Mouse (Mus musculus) forebrain, embryonic 12.5 days (tissue): ENCODE results near the gene Ackr4. TPM values are rescaled to one million over a fixed set of nuclear protein-coding genes. Genes with fewer than 3 reads are reported as not detected.

Experiments
- ATAC-seq: fragments of 200-750 bp; cut with Nextera tagmentation; 2 replicates; pipeline ENCODE4 v1.8.0; 2017; ENCODE audit warnings: moderate TSS enrichment; ENCODE audit not compliant: low FRiP score
- H3K27ac ChIP-seq: fragments of 300-500 bp; sonication (generic); 2 replicates; pipeline ENCODE4 v1.5.1; 2016; ENCODE audit warnings: mild to moderate bottlenecking
- H3K27me3 ChIP-seq: fragments of 300-500 bp; sonication (generic); 2 replicates; pipeline ENCODE4 v1.6.1; 2016; ENCODE audit warnings: mild to moderate bottlenecking
- H3K36me3 ChIP-seq: fragments of 300-500 bp; sonication (generic); replicated peaks from 2 replicates; pipeline ENCODE4 v1.6.1; 2016; ENCODE audit warnings: mild to moderate bottlenecking
- H3K4me1 ChIP-seq: fragments of 300-500 bp; sonication (generic); 2 replicates; pipeline ENCODE4 v1.6.1; 2016
- H3K4me2 ChIP-seq: fragments of 300-500 bp; sonication (generic); 2 replicates; pipeline ENCODE4 v1.6.1; 2016; ENCODE audit warnings: mild to moderate bottlenecking, moderate library complexity
- H3K4me3 ChIP-seq: fragments of 300-500 bp; sonication (generic); replicated peaks from 2 replicates; pipeline ENCODE4 v1.5.1; 2016; ENCODE audit warnings: mild to moderate bottlenecking
- H3K9ac ChIP-seq: fragments of 300-500 bp; sonication (generic); 2 replicates; pipeline ENCODE4 v1.6.1; 2016; ENCODE audit warnings: mild to moderate bottlenecking
- H3K9me3 ChIP-seq: fragments of 300-500 bp; sonication (generic); 2 replicates; pipeline ENCODE4 v1.6.1; 2016
- WGBS: fragments of 180-500 bp; shearing (Covaris S2); methylation state at CpG from one replicate; pipeline ENCODE4 v1.1.7; 2016; 5-methylcytosine and 5-hydroxymethylcytosine counted together
- polyA plus RNA-seq: library from polyadenylated mRNA; unstranded; fragments of >200 nt; fragmentation: Nextera tagmentation; extraction: Ambion mirVana; gene quantifications from 2 replicates; pipeline ENCODE4 v1.2.1, GENCODE M21; 2016

The Ackr4 gene
- 0.21 and 0.63 TPM in 2 replicates for polyA plus RNA-seq

DNA sequence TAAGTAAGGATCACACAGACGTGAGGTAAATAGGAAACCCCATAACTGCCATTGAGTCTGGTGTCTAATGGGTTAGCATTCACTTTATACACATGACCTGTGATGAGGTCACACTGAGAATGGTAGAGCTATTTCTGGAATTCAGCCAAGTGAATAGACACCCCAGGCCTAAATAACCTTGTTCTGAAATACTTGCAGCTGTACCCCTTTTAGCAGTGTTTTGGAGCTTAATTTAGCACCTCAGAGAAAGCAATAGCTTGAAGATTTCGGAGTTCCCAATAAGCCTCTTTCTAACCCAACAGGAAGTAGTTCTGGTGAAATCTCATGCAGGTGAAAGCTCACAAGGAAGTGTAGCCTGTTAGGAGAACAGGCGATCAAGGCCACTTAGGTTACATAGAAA lies at the start of gene Ackr4:
Gene Ackr4 (minus strand): TSS at position 101 of the 400 bp plus-strand sequence.
- H3K36me3 ChIP-seq = no peaks in the 10 kb centered on the region
- H3K4me3 ChIP-seq = no peak within 1 kb of the TSS
- H3K27ac ChIP-seq = peak within 1 kb of the TSS; percentile 22; the same call in 1 of the 2 replicates
- H3K9me3 ChIP-seq = no peaks in the 10 kb centered on the region
- H3K27me3 ChIP-seq = no peaks in the 10 kb centered on the region
- no peak within 1 kb of the TSS for H3K4me2 ChIP-seq
- 68% methylated on average over 3 of the region's 3 CpGs for WGBS
- peaks cover 24% of the 10 kb centered on the region for H3K4me1 ChIP-seq
- ATAC-seq = no peak
- no peak within 1 kb of the TSS for H3K9ac ChIP-seq

DNA sequence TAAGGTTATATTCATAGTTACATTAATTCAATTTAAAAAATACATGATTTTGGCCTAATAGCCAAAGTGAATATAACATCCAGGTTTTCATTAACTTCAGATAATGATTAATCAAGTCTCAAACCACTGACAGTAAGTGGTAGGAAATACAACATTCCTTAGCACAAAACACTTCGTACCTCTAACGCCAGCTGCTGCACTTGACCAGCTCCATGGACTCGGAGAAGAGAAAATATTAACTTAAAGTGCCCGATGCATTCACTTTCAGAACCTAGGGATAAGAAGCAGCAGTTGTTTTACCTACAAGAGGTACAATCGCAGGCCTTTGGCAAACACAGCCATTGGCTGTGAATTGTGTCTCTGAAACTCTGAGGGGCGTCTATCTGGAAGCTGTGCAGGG lies 45.6 kb upstream of the Ackr4 start:
- no peaks in the 10 kb centered on the region for H3K4me1 ChIP-seq

GRCm38 (mm10) chr9:104171651-104172050 lies 44.9 kb upstream of the Ackr4 start:
- no peak for ATAC-seq
- no peak overlapping the region for H3K9ac ChIP-seq
- H3K27me3 ChIP-seq = no peaks in the 10 kb centered on the region
- no peak overlapping the region for H3K27ac ChIP-seq
- H3K36me3 ChIP-seq = peaks cover 74% of the 10 kb centered on the region
- WGBS = 90% methylated on average over 6 of the region's 6 CpGs
- no peak overlapping the region for H3K4me2 ChIP-seq
- H3K4me1 ChIP-seq = no peaks in the 10 kb centered on the region
- H3K4me3 ChIP-seq = no peak overlapping the region
- H3K9me3 ChIP-seq = no peaks in the 10 kb centered on the region

More for the DNA sequence above, 45.6 kb upstream of the Ackr4 start:
- ATAC-seq = no peak
- 97% methylated on average over 6 of the region's 6 CpGs for WGBS
- Histone ChIP-seq H3K36me3 (peaks cover 73% of the 10 kb centered on the region), H3K9ac (no peak overlapping the region), H3K9me3 (no peaks in the 10 kb centered on the region), H3K27ac (no peak overlapping the region), H3K27me3 (no peaks in the 10 kb centered on the region), H3K4me2 (no peak overlapping the region), H3K4me3 (no peak overlapping the region)

- H3K4me3 ChIP-seq = no peak overlapping the region
- WGBS = 95% methylated on average over 10 of the region's 10 CpGs
- no peaks in the 10 kb centered on the region for H3K27me3 ChIP-seq
- no peak overlapping the region for H3K9ac ChIP-seq
- no peak overlapping the region for H3K27ac ChIP-seq
- ATAC-seq = no peak
- H3K4me1 ChIP-seq = no peaks in the 10 kb centered on the region
- no peaks in the 10 kb centered on the region for H3K9me3 ChIP-seq
- H3K4me2 ChIP-seq = no peak overlapping the region
- peaks cover 74% of the 10 kb centered on the region for H3K36me3 ChIP-seq
Measured at GRCm38 (mm10) chr9:104169986-104170385, 43.3 kb upstream of the Ackr4 start.

- H3K27ac ChIP-seq = no peak overlapping the region
- no peaks in the 10 kb centered on the region for H3K27me3 ChIP-seq
- ATAC-seq = no peak
- H3K4me1 ChIP-seq = no peaks in the 10 kb centered on the region
- no peak overlapping the region for H3K4me2 ChIP-seq
- no peak overlapping the region for H3K9ac ChIP-seq
- H3K4me3 ChIP-seq = no peak overlapping the region
- no peaks in the 10 kb centered on the region for H3K9me3 ChIP-seq
- peaks cover 84% of the 10 kb centered on the region for H3K36me3 ChIP-seq
- WGBS = 94% methylated on average over 5 of the region's 5 CpGs
Measured at GRCm38 (mm10) chr9:104165926-104166325, 39.2 kb upstream of the Ackr4 start.

DNA sequence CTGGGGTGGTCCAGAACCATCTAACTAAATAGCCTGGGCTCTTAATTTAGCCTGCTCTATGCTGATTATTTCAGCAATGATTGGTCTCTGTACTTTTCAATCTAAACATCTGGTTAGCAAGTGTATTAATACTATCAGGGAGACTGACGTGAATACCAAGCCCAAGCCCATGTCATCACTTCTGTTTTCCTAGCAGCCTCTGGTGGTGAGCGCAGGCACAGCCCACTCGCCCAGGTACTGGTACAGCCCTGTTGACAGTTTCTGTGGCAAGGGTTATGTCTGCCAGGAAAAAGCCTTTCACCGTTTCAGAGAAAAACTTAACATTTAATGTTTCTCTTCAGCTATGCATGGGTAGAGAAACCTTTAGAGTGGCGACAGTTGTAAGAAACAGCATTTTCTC lies 37.5 kb upstream of the Ackr4 start:
- WGBS = 89% methylated on average over 5 of the region's 5 CpGs
- ATAC-seq = no peak
- Histone ChIP-seq H3K27me3 (no peaks in the 10 kb centered on the region), H3K27ac (no peak overlapping the region), H3K4me1 (no peaks in the 10 kb centered on the region), H3K9ac (no peak overlapping the region), H3K4me2 (no peak overlapping the region), H3K36me3 (peaks cover 89% of the 10 kb centered on the region), H3K4me3 (no peak overlapping the region), H3K9me3 (no peaks in the 10 kb centered on the region)

DNA sequence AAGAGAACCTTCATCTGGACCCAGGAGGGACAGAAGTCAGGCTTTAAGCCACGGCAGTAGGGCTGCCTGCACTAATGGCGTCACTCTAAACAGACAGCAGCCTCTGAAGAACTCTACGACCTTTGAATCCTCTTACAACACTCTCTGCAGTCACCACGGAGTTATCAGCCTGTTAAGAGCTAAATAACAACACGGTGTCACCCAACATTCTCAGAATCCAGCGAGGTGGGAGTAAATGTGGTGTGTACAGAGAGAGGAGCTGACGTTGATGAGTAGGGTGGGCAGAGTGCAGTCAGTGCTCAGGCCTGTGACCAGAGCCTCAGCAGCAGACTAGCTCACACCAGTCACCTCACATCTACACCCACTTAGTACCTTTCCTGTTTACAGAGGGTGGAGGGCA lies 34.4 kb upstream of the Ackr4 start:
- Histone ChIP-seq H3K4me3 (no peak overlapping the region), H3K4me2 (no peak overlapping the region), H3K27ac (no peak overlapping the region), H3K27me3 (no peaks in the 10 kb centered on the region), H3K4me1 (no peaks in the 10 kb centered on the region), H3K9me3 (no peaks in the 10 kb centered on the region), H3K36me3 (peaks cover 96% of the 10 kb centered on the region), H3K9ac (no peak overlapping the region)
- WGBS = 85% methylated on average over 7 of the region's 7 CpGs
- no peak for ATAC-seq

DNA sequence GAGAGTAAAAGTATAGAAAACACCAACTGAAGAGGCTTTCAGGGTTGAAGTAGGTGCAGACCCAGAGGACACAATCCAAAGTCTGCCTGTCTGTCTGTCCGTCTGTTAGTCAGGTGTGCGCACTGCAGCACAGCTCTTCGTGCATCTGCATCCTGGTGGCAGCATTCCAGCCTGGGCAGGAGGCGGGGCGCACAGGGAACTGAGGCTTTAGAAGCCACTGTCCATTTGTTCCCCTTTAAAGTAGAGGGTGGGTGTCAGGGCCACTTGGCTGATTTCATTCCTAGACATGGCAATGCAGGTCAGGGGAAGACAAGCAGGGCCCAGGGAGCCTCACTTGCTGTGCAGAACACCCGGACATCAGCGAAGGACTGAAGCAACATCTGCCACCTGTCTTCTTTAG lies 30.6 kb upstream of the Ackr4 start:
- no peak for ATAC-seq
- 93% methylated on average over 7 of the region's 7 CpGs for WGBS
- H3K36me3 ChIP-seq = peaks cover 95% of the 10 kb centered on the region

DNA sequence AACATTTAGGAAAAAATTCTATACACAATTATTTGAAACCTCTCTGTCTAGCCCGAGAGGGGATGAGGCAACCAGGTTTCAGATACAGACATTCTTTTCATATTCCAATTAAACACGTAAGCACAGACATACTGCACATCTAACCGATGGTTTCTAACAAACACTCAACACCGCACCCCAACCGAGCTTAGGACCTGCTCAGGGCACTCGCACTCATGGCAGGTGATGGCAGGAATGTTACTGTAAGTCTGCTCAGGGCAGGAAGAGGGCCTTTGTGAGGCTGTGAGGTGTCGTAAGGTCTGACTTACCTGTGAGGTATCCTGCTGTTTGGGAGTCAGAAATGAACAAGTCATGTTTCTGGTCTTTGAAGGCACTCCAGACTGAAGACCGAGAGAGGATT lies 29.8 kb upstream of the Ackr4 start:
- peaks cover 95% of the 10 kb centered on the region for H3K36me3 ChIP-seq
- H3K9ac ChIP-seq = no peak overlapping the region
- no peaks in the 10 kb centered on the region for H3K27me3 ChIP-seq
- ATAC-seq = no peak
- no peak overlapping the region for H3K4me2 ChIP-seq
- no peaks in the 10 kb centered on the region for H3K9me3 ChIP-seq
- no peaks in the 10 kb centered on the region for H3K4me1 ChIP-seq
- no peak overlapping the region for H3K4me3 ChIP-seq
- no peak overlapping the region for H3K27ac ChIP-seq
- 93% methylated on average over 8 of the region's 8 CpGs for WGBS

More for the DNA sequence above, 30.6 kb upstream of the Ackr4 start:
- Histone ChIP-seq H3K4me2 (no peak overlapping the region), H3K27me3 (no peaks in the 10 kb centered on the region), H3K4me3 (no peak overlapping the region), H3K4me1 (no peaks in the 10 kb centered on the region), H3K9me3 (no peaks in the 10 kb centered on the region), H3K27ac (no peak overlapping the region), H3K9ac (no peak overlapping the region)

- Histone ChIP-seq H3K4me1 (no peaks in the 10 kb centered on the region), H3K4me2 (no peak overlapping the region), H3K27me3 (no peaks in the 10 kb centered on the region), H3K27ac (no peak overlapping the region), H3K36me3 (peaks cover 94% of the 10 kb centered on the region), H3K9me3 (no peaks in the 10 kb centered on the region), H3K4me3 (no peak overlapping the region), H3K9ac (no peak overlapping the region)
- 94% methylated on average over 14 of the region's 14 CpGs for WGBS
- no peak for ATAC-seq
Measured at GRCm38 (mm10) chr9:104155100-104155715, 28.5 kb upstream of the Ackr4 start.

DNA sequence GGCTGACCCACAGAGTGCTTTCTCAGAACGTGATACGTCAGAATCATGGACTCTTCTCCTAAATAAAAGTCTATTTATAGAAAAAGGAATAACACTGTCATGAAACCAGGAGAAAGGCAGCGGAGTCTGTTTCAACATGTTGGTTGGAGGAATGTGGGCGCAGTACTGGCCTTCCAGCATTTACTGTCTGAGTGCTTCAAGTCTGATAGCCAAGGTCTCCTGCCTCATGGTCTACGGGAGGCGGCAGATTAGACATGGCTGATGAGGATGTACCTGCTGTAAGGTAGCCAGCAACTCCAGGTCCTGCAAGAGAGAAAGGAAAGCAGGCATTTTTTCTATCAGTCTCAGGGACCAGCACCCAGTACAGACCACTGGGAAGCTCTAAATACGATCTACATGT lies 25.4 kb upstream of the Ackr4 start:
- no peak overlapping the region for H3K27ac ChIP-seq
- 95% methylated on average over 7 of the region's 7 CpGs for WGBS
- no peak overlapping the region for H3K4me2 ChIP-seq
- no peaks in the 10 kb centered on the region for H3K27me3 ChIP-seq
- no peak overlapping the region for H3K4me3 ChIP-seq
- H3K9ac ChIP-seq = no peak overlapping the region
- peaks cover 71% of the 10 kb centered on the region for H3K36me3 ChIP-seq
- no peaks in the 10 kb centered on the region for H3K4me1 ChIP-seq
- H3K9me3 ChIP-seq = no peaks in the 10 kb centered on the region
- no peak for ATAC-seq

DNA sequence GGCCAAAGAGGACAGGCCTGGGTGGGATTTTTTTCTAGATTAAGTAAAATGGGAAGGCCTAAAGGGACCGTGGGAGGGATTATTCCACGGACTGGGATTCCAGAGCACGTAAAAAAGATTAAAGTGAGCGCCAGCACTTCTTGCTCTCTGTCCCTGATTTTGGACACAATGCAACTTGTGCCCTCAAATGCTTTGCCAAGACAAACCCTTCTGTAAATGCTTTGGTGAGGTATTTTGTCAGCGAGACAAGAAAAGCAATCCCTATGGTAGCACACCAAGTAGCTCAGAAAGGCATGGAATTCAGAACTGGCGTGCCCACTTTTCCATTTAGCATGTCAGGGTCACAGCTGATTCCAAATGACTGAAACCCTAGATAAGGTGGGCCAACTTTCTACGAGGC lies 22.2 kb upstream of the Ackr4 start:
- H3K27me3 ChIP-seq = no peaks in the 10 kb centered on the region
- no peaks in the 10 kb centered on the region for H3K9me3 ChIP-seq
- H3K4me2 ChIP-seq = no peak overlapping the region
- H3K27ac ChIP-seq = no peak overlapping the region
- H3K4me3 ChIP-seq = no peak overlapping the region
- WGBS = 93% methylated on average over 7 of the region's 7 CpGs
- no peaks in the 10 kb centered on the region for H3K4me1 ChIP-seq
- H3K9ac ChIP-seq = no peak overlapping the region
- no peak for ATAC-seq
- peaks cover 40% of the 10 kb centered on the region for H3K36me3 ChIP-seq

DNA sequence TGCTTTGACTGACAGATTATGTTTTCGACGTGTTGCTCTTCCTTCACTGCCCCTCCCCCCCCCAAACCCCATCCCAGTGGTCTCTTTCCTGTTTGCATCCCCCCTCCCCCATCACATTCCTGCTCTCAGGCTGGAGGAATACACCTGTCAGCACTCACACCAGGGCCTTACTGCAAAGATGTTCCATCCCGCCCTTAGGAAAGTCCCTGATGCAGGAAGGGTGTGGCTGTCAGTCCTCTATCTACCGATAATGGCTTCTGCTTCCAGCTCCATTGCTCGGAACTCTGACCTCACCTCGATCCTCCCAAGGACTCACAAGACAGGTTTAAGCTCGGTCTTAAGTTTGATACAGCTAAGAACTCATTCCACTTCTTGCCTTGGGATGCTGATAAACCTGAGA lies 19.9 kb upstream of the Ackr4 start:
- 88% methylated on average over 7 of the region's 7 CpGs for WGBS
- H3K9ac ChIP-seq = no peak overlapping the region
- H3K27ac ChIP-seq = no peak overlapping the region
- no peaks in the 10 kb centered on the region for H3K9me3 ChIP-seq
- no peak for ATAC-seq
- H3K4me3 ChIP-seq = no peak overlapping the region
- no peaks in the 10 kb centered on the region for H3K4me1 ChIP-seq
- peaks cover 20% of the 10 kb centered on the region for H3K36me3 ChIP-seq
- no peaks in the 10 kb centered on the region for H3K27me3 ChIP-seq
- H3K4me2 ChIP-seq = no peak overlapping the region
